Comparison of ENCODE assay signal across 8 mouse cellular contexts in genomic region chr11:111064751-111065527, GRCm38 (mm10). TPM values are rescaled to one million over a fixed set of nuclear protein-coding genes. Genes with fewer than 3 reads are reported as not detected.
A peak's percentile ranks its signal among the peaks of the same experiment; 100 is the strongest.
DNase-seq lines count a peak whose midpoint lies in the region; ATAC-seq and TF ChIP-seq lines count a peak whose summit lies in the region.

No protein-coding gene starts in this region.

- TF ChIP-seq CTCF in embryonic fibroblast, embryonic 13.5 days (IDR thresholded peaks at IDR 0.05; ENCODE audit: borderline replicate concordance, insufficient read depth, low read length), result peak; percentile 30; the same call in 1 of the 2 replicates
- TF ChIP-seq CTCF in liver, postnatal 0 days (IDR thresholded peaks at IDR 0.05; ENCODE audit: low read depth), result peak; percentile 66

- DNase-seq in urinary bladder, postnatal 14 days (ENCODE audit: low spot score), result peak; percentile 33
- no peak for DNase-seq in urinary bladder, postnatal 10 days (ENCODE audit: low spot score)
- DNase-seq in kidney, postnatal 25 days, result peak; percentile 61 to 63
- peak; percentile 47 for DNase-seq in liver, postnatal 0 days
- DNase-seq in thymus, postnatal 10 days (ENCODE audit: low spot score in 2 of 2), result peak; percentile 5 to 27

- no peak overlapping the region for H3K27ac ChIP-seq in embryonic fibroblast, embryonic 13.5 days (ENCODE audit: insufficient read depth, low read length)
- peak overlapping the region; percentile 91 for H3K27ac ChIP-seq in heart, embryonic 15.5 days
- H3K27ac ChIP-seq in liver, postnatal 0 days (ENCODE audit: low read depth), result no peak overlapping the region
- peak overlapping the region; percentile 73 for H3K27ac ChIP-seq in neural tube, embryonic 13.5 days (replicated peaks)

- no peak for TF ChIP-seq EP300 in liver, postnatal 0 days (IDR thresholded peaks at IDR 0.05; ENCODE audit: low read depth)

- no peaks in the 10 kb centered on the region for H3K4me1 ChIP-seq in embryonic fibroblast, embryonic 13.5 days (ENCODE audit: control insufficient read depth, insufficient read depth, low read length)
- H3K4me1 ChIP-seq in heart, embryonic 15.5 days (replicated peaks), result peaks cover 16% of the 10 kb centered on the region
- peaks cover 6% of the 10 kb centered on the region; the same call in 1 of the 2 replicates for H3K4me1 ChIP-seq in liver, postnatal 0 days (ENCODE audit: insufficient read depth)
- peaks cover 40% of the 10 kb centered on the region for H3K4me1 ChIP-seq in neural tube, embryonic 13.5 days (replicated peaks)

- H3K4me2 ChIP-seq in heart, embryonic 15.5 days, result peak overlapping the region; percentile 94
- H3K4me2 ChIP-seq in liver, postnatal 0 days (ENCODE audit: low read depth, low read length), result peak overlapping the region; percentile 93
- H3K4me2 ChIP-seq in neural tube, embryonic 13.5 days, result peak overlapping the region; percentile 97

- TF ChIP-seq POLR2A in embryonic fibroblast, embryonic 13.5 days (IDR thresholded peaks at IDR 0.05; ENCODE audit: low read depth, low read length), result no peak

- H3K4me3 ChIP-seq in embryonic fibroblast, embryonic 13.5 days (ENCODE audit: insufficient read depth, low read length), result peak overlapping the region; percentile 75
- H3K4me3 ChIP-seq in heart, embryonic 15.5 days, result peak overlapping the region; percentile 80
- H3K4me3 ChIP-seq in liver, postnatal 0 days (ENCODE audit: low read depth, low read length), result peak overlapping the region; percentile 55
- peak overlapping the region; percentile 69 for H3K4me3 ChIP-seq in neural tube, embryonic 13.5 days

- no peaks in the 10 kb centered on the region for H3K9me3 ChIP-seq in heart, embryonic 15.5 days (replicated peaks)
- H3K9me3 ChIP-seq in liver, postnatal 0 days (ENCODE audit: low read length), result no peaks in the 10 kb centered on the region
- no peaks in the 10 kb centered on the region for H3K9me3 ChIP-seq in neural tube, embryonic 13.5 days

- no peaks in the 10 kb centered on the region for H3K36me3 ChIP-seq in heart, embryonic 15.5 days
- no peaks in the 10 kb centered on the region for H3K36me3 ChIP-seq in liver, postnatal 0 days (replicated peaks; ENCODE audit: insufficient read depth, low read length)
- H3K36me3 ChIP-seq in neural tube, embryonic 13.5 days, result no peaks in the 10 kb centered on the region

- no peaks in the 10 kb centered on the region for H3K27me3 ChIP-seq in heart, embryonic 15.5 days
- peaks cover 16% of the 10 kb centered on the region for H3K27me3 ChIP-seq in liver, postnatal 0 days (ENCODE audit: insufficient read depth, low read length)
- peaks cover 13% of the 10 kb centered on the region for H3K27me3 ChIP-seq in neural tube, embryonic 13.5 days

- WGBS in heart, embryonic 15.5 days, result under 1% methylated on average over 25 of the region's 25 CpGs
- WGBS in liver, postnatal 0 days (ENCODE audit: insufficient replicate concordance), result 1% methylated on average over 24 of the region's 25 CpGs
- under 1% methylated on average over 25 of the region's 25 CpGs for WGBS in neural tube, embryonic 13.5 days

- peak overlapping the region; percentile 77 for H3K9ac ChIP-seq in heart, embryonic 15.5 days
- H3K9ac ChIP-seq in liver, postnatal 0 days (replicated peaks), result peak overlapping the region; percentile 4; the same call in 1 of the 2 replicates
- H3K9ac ChIP-seq in neural tube, embryonic 13.5 days, result peak overlapping the region; percentile 72

- 0 out of 2 replicates have a peak, but pooled peaks have one; percentile 17 for ATAC-seq in heart, embryonic 15.5 days (replicated peaks; ENCODE audit: insufficient number of reproducible peaks, insufficient read depth, low FRiP score, low read depth)
- no peak for ATAC-seq in liver, postnatal 0 days
- ATAC-seq in neural tube, embryonic 13.5 days (ENCODE audit: low read depth), result peak; percentile 40; the same call in 1 of the 2 replicates

RNA-seq across cellular contexts. Expression of gene Kcnj2, which starts 1.0 kb away (rescaled TPM):
- polyA plus RNA-seq in embryonic fibroblast, embryonic 13.5 days (2011; ENCODE audit: insufficient read length, low read depth, missing spikeins), result 5.8 and 8.1 TPM in 2 replicates
- polyA plus RNA-seq in heart, embryonic 15.5 days (2015; fragmentation: Nextera tagmentation; extraction: Ambion mirVana), result 4.8 and 5.7 TPM in 2 replicates
- polyA plus RNA-seq in liver, postnatal 0 days (2015; fragmentation: Nextera tagmentation; extraction: Ambion mirVana), result 0.13 and 0.31 TPM in 2 replicates
- polyA plus RNA-seq in neural tube, embryonic 13.5 days (2015; fragmentation: Nextera tagmentation; extraction: Ambion mirVana), result 1.1 and 1.2 TPM in 2 replicates

Comparison
In these comparisons a context has a peak if more than half of its experiments do, and no peak if none do; other contexts are left out.
1. H3K27ac ChIP-seq: peak in heart, embryonic 15.5 days (single experiment) and neural tube, embryonic 13.5 days (single experiment); none in embryonic fibroblast, embryonic 13.5 days (single experiment) and liver, postnatal 0 days (single experiment).
2. H3K9ac ChIP-seq: peak in every context shown above with its lines; median percentile 77 in heart, embryonic 15.5 days; 72 in neural tube, embryonic 13.5 days; 4 in liver, postnatal 0 days.
3. Peak in every context shown above with its lines, with median percentiles within 50 percentile points of each other: H3K4me3 ChIP-seq and H3K4me2 ChIP-seq.